Mouse (Mus musculus) E14TG2a.4 (cell line): Measurements from ENCODE around the gene St6galnac3.

Experiments
- CTCF ChIP-seq: conservative IDR thresholded peaks from 2 replicates; pipeline ENCODE4 v1.5.1; 2014; ENCODE audit warnings: low read length
- NANOG ChIP-seq: IDR thresholded peaks from 2 replicates; pipeline ENCODE4 v1.6.1; 2014; ENCODE audit warnings: borderline replicate concordance, low read length, mixed read lengths
- POU5F1 ChIP-seq: IDR thresholded peaks from 2 replicates; pipeline ENCODE4 v1.6.1; 2014; ENCODE audit warnings: low read length, borderline replicate concordance

- TF ChIP-seq CTCF (no peak), NANOG (no peak), POU5F1 (no peak)
These were observed 157.5 kb downstream of the St6galnac3 start for GRCm38 (mm10) chr3:153567512-153567911.
